Mouse (Mus musculus) myocyte (in vitro differentiated cells): Measurements from ENCODE around the gene Tia1. TPM values are rescaled to one million over a fixed set of nuclear protein-coding genes. Genes with fewer than 3 reads are reported as not detected.

Experiments
- H3K27me3 ChIP-seq: one replicate; pipeline ENCODE4 v1.6.1; 2011; ENCODE audit not compliant: control insufficient read depth, insufficient read depth, insufficient read length
- H3K36me3 ChIP-seq: one replicate; pipeline ENCODE4 v1.6.1; 2011; ENCODE audit not compliant: control insufficient read depth, insufficient read depth
- H3K4me2 ChIP-seq: one replicate; pipeline ENCODE4 v1.6.1; 2011; ENCODE audit warnings: low read depth, control low read depth
- H3K4me3 ChIP-seq: one replicate; pipeline ENCODE4 v1.5.1; 2011; ENCODE audit warnings: mild to moderate bottlenecking, control low read depth, moderate library complexity
- H3K79me2 ChIP-seq: one replicate; pipeline ENCODE4 v1.6.1; 2011; ENCODE audit not compliant: control insufficient read depth, insufficient read depth
- H3ac ChIP-seq: one replicate; pipeline ENCODE4 v1.6.1; 2011; ENCODE audit not compliant: control insufficient read depth, insufficient read length
- CEBPB ChIP-seq: IDR thresholded peaks from 2 replicates; pipeline ENCODE4 v1.6.1; 2011; ENCODE audit warnings: mild to moderate bottlenecking, moderate library complexity; ENCODE audit not compliant: poor library complexity, insufficient read depth, severe bottlenecking
- E2F4 ChIP-seq: IDR thresholded peaks from one replicate; pipeline ENCODE4 v1.6.1; 2011; ENCODE audit warnings: mild to moderate bottlenecking, control low read depth, moderate library complexity; ENCODE audit not compliant: insufficient read depth
- MAX ChIP-seq: IDR thresholded peaks from one replicate; pipeline ENCODE4 v1.6.1; 2011; ENCODE audit warnings: low read depth, mild to moderate bottlenecking, control low read depth
- MYOD1 ChIP-seq, 3 experiments: IDR thresholded peaks; one replicate each; pipeline ENCODE4 v1.6.1; 2011; ENCODE audit warnings: control low read depth in 2 of 3, low read depth in 2 of 3, mild to moderate bottlenecking in 2 of 3, moderate library complexity in 1 of 3; ENCODE audit not compliant: insufficient read length in 2 of 3, control insufficient read depth in 1 of 3
- MYOG ChIP-seq, 3 experiments: IDR thresholded peaks; one replicate each; pipeline ENCODE4 v1.6.1; 2011; ENCODE audit warnings: control low read depth in 2 of 3, low read depth in 2 of 3, mild to moderate bottlenecking in 2 of 3; ENCODE audit not compliant: insufficient read length in 2 of 3, control insufficient read depth in 1 of 3, insufficient read depth in 1 of 3
- POLR2A ChIP-seq: IDR thresholded peaks from one replicate; pipeline ENCODE4 v1.6.1; 2011; ENCODE audit warnings: low read depth, mild to moderate bottlenecking, control low read depth, moderate library complexity; ENCODE audit not compliant: insufficient read length
- POLR2AphosphoS2 ChIP-seq: IDR thresholded peaks from one replicate; pipeline ENCODE4 v1.6.1; 2011; ENCODE audit warnings: low read depth, control low read depth; ENCODE audit not compliant: insufficient read length
- REST ChIP-seq: IDR thresholded peaks from one replicate; pipeline ENCODE4 v1.6.1; 2011; ENCODE audit warnings: mild to moderate bottlenecking, control low read depth, moderate library complexity; ENCODE audit not compliant: insufficient read depth, insufficient read length
- SRF ChIP-seq: IDR thresholded peaks from one replicate; pipeline ENCODE4 v1.6.1; 2011; ENCODE audit warnings: low read depth; ENCODE audit not compliant: control insufficient read depth, insufficient read length
- TCF12 ChIP-seq: IDR thresholded peaks from one replicate; pipeline ENCODE4 v1.6.1; 2011; ENCODE audit warnings: mild to moderate bottlenecking, control low read depth; ENCODE audit not compliant: poor library complexity, insufficient read depth, severe bottlenecking
- TCF3 ChIP-seq: IDR thresholded peaks from one replicate; pipeline ENCODE4 v1.6.1; 2011; ENCODE audit warnings: low read depth, control low read depth; ENCODE audit not compliant: insufficient read length
- USF1 ChIP-seq: IDR thresholded peaks from one replicate; pipeline ENCODE4 v1.6.1; 2011; ENCODE audit warnings: low read depth, mild to moderate bottlenecking, control low read depth, moderate library complexity
- polyA plus RNA-seq: library from polyadenylated mRNA; unstranded; fragments of >200 nt; fragmentation: generic; extraction: Trizol; gene quantifications from one replicate; pipeline ENCODE4 v1.2.1, GENCODE M21; 2012; ENCODE audit warnings: missing spikeins

Tia1 gene
- polyA plus RNA-seq, 1 experiment = 12.8 TPM

DNA sequence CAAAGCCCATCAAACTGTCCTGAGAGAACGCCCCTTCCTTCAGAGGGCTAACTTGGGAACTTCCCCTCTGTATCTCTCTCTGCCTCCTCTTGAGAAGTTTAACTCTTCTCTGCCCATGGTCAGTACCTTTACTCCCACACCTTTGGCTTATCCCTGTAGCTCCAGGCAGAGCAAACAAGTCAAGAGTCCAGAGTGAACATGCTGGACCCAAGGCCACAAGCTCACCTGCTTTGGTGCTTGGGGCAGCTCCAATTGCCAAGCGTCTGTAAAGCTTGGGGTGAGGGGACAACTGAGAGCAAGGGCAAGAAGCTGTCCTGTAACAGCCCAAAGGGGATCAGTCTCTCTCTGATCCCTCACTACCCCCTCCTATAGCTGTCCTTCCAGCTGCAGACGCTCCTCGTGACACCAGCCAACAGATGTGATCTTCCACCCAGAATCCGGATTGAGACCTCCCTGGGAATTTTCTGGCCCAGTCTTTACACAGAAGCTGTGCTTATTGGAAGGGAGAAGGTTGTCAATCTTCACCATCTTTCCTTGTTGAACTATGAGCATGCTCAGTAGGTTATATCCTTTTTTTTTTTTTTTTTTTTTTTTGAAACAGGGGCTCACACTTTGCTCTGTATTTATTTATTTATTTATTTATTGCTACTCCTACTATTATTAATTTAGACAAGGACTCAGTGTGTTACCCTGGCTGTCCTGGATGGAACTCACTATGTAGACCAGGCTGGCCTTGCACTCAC is 18.5 kb upstream of the Tia1 start:
- H3K4me3 ChIP-seq = no peak overlapping the region
- no peak for TF ChIP-seq E2F4
- TF ChIP-seq MYOD1 (IDR thresholded peaks at IDR 0.05; ENCODE audit: control insufficient read depth in 1 of 3, insufficient read length in 2 of 3, low read depth in 2 of 3) = no peak
- no peak for TF ChIP-seq POLR2A
- no peak for TF ChIP-seq TCF12
- no peak for TF ChIP-seq POLR2AphosphoS2
- TF ChIP-seq USF1 = no peak
- no peak for TF ChIP-seq REST
- no peak for TF ChIP-seq MAX
- no peak for TF ChIP-seq SRF
- H3K79me2 ChIP-seq = no peaks in the 10 kb centered on the region
- H3K27me3 ChIP-seq = no peaks in the 10 kb centered on the region
- no peak overlapping the region for H3K4me2 ChIP-seq
- H3K36me3 ChIP-seq = peaks cover 19% of the 10 kb centered on the region
- H3ac ChIP-seq = no peak overlapping the region

DNA sequence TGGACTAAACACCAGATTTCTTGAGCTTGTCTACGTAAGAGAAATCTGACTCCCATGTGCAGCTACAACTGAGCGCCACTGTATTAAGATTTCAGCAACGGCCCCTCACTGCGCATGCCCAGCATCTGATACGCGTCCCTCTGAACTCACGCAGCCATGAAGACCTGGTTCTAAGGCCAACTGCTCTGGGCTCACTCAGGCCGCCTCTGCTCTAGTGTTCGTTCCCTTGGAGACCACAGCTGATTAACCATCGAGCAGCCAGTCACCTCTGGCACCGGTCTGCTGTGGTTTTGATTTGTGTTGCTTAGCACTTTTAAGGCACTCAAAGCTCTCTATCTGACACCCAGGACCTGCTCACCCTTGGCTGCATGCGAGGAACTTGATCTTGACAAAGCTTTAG is 16.7 kb upstream of the Tia1 start:
- H3ac ChIP-seq = no peak overlapping the region
- H3K4me3 ChIP-seq = no peak overlapping the region
- no peak for TF ChIP-seq POLR2A
- no peak for TF ChIP-seq SRF
- TF ChIP-seq REST = no peak
- TF ChIP-seq POLR2AphosphoS2 = no peak
- TF ChIP-seq TCF12 = no peak
- TF ChIP-seq MYOD1 (IDR thresholded peaks at IDR 0.05; ENCODE audit: control insufficient read depth in 1 of 3, insufficient read length in 2 of 3, low read depth in 2 of 3) = no peak
- no peak for TF ChIP-seq E2F4
- TF ChIP-seq MYOG (IDR thresholded peaks at IDR 0.05; ENCODE audit: control insufficient read depth in 1 of 3, insufficient read depth in 1 of 3, insufficient read length in 2 of 3, low read depth in 2 of 3) = no peak
- H3K36me3 ChIP-seq = peaks cover 25% of the 10 kb centered on the region
- no peaks in the 10 kb centered on the region for H3K27me3 ChIP-seq
- no peak overlapping the region for H3K4me2 ChIP-seq
- H3K79me2 ChIP-seq = no peaks in the 10 kb centered on the region

DNA sequence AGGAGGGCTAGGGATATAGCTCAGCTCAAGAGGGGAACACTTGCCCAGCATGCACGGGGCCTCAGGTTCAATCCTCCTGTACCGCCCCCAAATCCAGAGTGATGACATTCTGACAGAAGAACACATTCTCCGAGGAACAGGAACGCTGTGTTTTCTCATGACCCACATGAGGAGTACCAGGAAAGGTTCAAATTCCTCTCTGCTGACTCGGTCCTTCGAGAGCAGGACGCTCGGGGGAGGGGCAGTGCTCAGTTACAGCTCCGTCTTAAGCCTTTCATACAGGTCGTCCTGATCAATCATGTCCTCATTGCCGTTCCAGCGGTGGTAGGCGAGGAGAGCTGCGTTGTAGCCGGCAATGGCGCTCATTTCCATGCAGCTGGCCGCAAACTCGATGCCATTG is 15.6 kb upstream of the Tia1 start:
- Histone ChIP-seq H3ac (no peak overlapping the region), H3K27me3 (no peaks in the 10 kb centered on the region), H3K36me3 (peaks cover 25% of the 10 kb centered on the region), H3K79me2 (no peaks in the 10 kb centered on the region), H3K4me2 (no peak overlapping the region), H3K4me3 (no peak overlapping the region)
- TF ChIP-seq POLR2A (no peak), MYOD1 (IDR thresholded peaks at IDR 0.05; ENCODE audit: control insufficient read depth in 1 of 3, insufficient read length in 2 of 3, low read depth in 2 of 3) (no peak), MYOG (IDR thresholded peaks at IDR 0.05; ENCODE audit: control insufficient read depth in 1 of 3, insufficient read depth in 1 of 3, insufficient read length in 2 of 3, low read depth in 2 of 3) (no peak), USF1 (no peak), SRF (no peak), E2F4 (no peak), MAX (no peak), TCF3 (no peak), REST (no peak), POLR2AphosphoS2 (no peak), TCF12 (no peak), CEBPB (no peak)

DNA sequence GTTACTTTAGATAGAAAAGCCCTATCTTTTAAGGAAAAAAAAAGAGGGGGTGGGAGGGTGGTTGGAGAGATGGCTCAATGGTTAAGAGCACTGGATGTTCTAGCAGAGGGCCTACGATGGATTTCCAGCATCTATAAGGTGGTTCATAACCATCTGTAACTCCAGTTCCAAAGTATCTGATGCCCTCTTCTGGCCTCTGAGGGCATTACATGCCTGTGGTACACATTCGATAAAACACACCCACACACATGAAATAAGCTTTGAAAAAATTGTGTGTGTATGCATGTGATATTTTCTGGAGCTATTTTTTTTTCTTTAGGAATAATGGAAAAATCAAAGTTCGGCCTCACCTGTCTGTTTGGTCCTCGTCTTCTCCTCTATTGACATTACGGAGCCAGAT is 12.7 kb upstream of the Tia1 start:
- Histone ChIP-seq H3K79me2 (peaks cover 13% of the 10 kb centered on the region), H3ac (no peak overlapping the region), H3K36me3 (peaks cover 25% of the 10 kb centered on the region), H3K4me2 (no peak overlapping the region), H3K27me3 (no peaks in the 10 kb centered on the region), H3K4me3 (no peak overlapping the region)
- TF ChIP-seq POLR2A = no peak
- TF ChIP-seq REST = no peak
- no peak for TF ChIP-seq MAX
- no peak for TF ChIP-seq SRF
- no peak for TF ChIP-seq MYOD1 (IDR thresholded peaks at IDR 0.05; ENCODE audit: control insufficient read depth in 1 of 3, insufficient read length in 2 of 3, low read depth in 2 of 3)
- no peak for TF ChIP-seq CEBPB
- TF ChIP-seq USF1 = no peak
- no peak for TF ChIP-seq TCF12
- TF ChIP-seq POLR2AphosphoS2 = no peak
- TF ChIP-seq TCF3 = no peak
- TF ChIP-seq E2F4 = no peak
- no peak for TF ChIP-seq MYOG (IDR thresholded peaks at IDR 0.05; ENCODE audit: control insufficient read depth in 1 of 3, insufficient read depth in 1 of 3, insufficient read length in 2 of 3, low read depth in 2 of 3)

DNA sequence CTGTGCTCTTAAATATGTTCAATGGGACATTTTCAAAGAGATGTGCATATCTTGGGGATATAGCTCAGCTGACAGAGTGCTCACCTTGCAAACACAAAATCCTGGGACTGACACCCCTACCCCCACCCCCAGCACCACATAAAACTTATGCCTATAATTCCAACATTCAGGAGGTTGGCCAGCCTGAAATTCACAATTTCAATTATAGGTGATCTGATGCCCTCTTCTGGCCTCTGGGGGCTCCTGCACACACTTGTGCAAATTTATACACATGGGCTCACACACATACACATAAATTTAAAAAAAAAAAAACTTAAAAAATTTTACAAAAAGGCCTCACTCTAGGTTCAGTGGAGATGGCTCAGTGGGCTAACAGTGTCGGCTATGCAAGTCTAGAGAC is 10.8 kb upstream of the Tia1 start:
- Histone ChIP-seq H3K36me3 (peaks cover 25% of the 10 kb centered on the region), H3K4me3 (no peak overlapping the region), H3K4me2 (no peak overlapping the region), H3K79me2 (peaks cover 14% of the 10 kb centered on the region), H3ac (no peak overlapping the region), H3K27me3 (no peaks in the 10 kb centered on the region)
- TF ChIP-seq SRF = no peak
- TF ChIP-seq MAX = no peak
- no peak for TF ChIP-seq TCF3
- TF ChIP-seq POLR2AphosphoS2 = no peak
- TF ChIP-seq USF1 = no peak
